Mouse (Mus musculus) liver, embryonic 14.5 days (tissue): ENCODE results near the gene Rnf186.

Source experiments
- CTCF ChIP-seq: IDR thresholded peaks from 2 replicates; pipeline ENCODE4 v1.5.1; 2016; ENCODE audit warnings: antibody characterized with exemption, low read depth, control low read depth
- EP300 ChIP-seq: IDR thresholded peaks from 2 replicates; pipeline ENCODE4 v1.6.1; 2016; ENCODE audit warnings: antibody characterized with exemption, low read depth

DNA sequence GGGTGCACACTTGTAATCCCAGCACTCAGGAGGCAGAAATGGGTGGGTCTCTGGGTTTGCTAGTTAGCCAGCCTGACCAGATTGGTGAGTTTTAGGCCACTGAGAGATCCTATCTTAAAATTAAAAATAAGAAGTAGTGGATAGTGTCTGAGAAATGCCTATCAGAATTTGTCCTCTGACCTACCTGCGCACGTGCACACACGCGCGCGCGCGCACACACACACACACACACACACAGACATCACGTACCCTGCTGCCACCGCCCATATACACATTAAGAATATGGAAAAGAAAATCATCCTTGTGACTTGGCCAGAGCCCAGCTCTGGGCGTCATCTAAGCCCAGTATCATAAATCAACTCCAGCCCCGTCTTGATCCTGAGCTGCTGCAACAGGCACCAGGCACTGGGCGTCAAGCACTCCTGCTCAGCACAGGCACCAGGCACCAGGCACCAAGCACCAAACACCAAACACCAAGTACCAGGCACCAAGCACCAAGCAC lies 44.3 kb downstream of the Rnf186 start:
- no peak for TF ChIP-seq CTCF
- no peak for TF ChIP-seq EP300
